Comparison of ENCODE assay signal across 29 mouse cellular contexts in the genomic region with DNA sequence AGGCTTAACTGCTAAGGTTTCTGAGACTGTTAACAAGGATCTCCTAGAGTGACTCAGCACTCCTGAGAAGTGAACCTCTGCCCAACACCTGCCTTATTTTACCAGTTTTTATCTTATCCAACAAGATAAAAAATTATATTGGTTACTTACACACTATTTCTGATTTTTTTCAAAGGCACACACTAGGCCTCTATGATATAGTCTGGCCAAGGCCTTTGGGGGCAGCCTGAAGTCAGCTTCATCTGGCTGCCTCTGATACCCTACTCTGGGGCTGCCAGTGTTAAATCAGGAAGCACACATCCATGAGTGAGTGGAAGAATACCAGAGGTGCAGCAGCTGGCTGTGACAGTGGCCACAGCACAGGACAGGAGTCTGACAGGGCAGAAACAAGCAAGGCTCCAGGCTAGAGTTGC. TPM values are rescaled to one million over a fixed set of nuclear protein-coding genes. Genes with fewer than 3 reads are reported as not detected.
DNase-seq lines count a peak whose midpoint lies in the region; ATAC-seq and TF ChIP-seq lines count a peak whose summit lies in the region.
"Had no signal": no experiment of that assay in that cellular context is flagged by ENCODE, and none has a peak within 500 bp of the region (broad histone marks: within the 10 kb centered on the region; RNA-seq: fewer than 3 reads in every experiment).

No protein-coding gene starts in this region.

- no peak for ATAC-seq in heart, embryonic 12.5 days (ENCODE audit: insufficient number of reproducible peaks, low FRiP score)
- ATAC-seq in heart, postnatal 0 days (ENCODE audit: insufficient read depth, low read depth) = 0 out of 2 replicates have a peak, but pooled peaks have one; percentile 44
- ATAC-seq in intestine, postnatal 0 days = peak; percentile 72
- ATAC-seq: forebrain, embryonic 13.5 days; hindbrain, embryonic 16.5 days; lung, postnatal 0 days; midbrain, embryonic 15.5 days had no signal

- H3K27ac ChIP-seq in heart, embryonic 12.5 days (ENCODE audit: poor library complexity, severe bottlenecking) = peak overlapping the region; percentile 7; the same call in 1 of the 2 replicates
- no peak overlapping the region for H3K27ac ChIP-seq in heart, embryonic 10.5 days
- peak overlapping the region; percentile 28 for H3K27ac ChIP-seq in heart, postnatal 0 days (ENCODE audit: low read depth)
- no peak overlapping the region for H3K27ac ChIP-seq in MEL (ENCODE audit: control insufficient read depth, low read depth, low read length)
- H3K27ac ChIP-seq in intestine, postnatal 0 days (ENCODE audit: low read depth, low read length) = 0 out of 2 replicates have a peak overlapping the region, but pooled peaks have one; percentile 16
- H3K27ac ChIP-seq: embryonic facial prominence, embryonic 10.5 days; embryonic facial prominence, embryonic 15.5 days; forebrain, embryonic 13.5 days; heart, adult 2 months; hindbrain, embryonic 10.5 days; midbrain, embryonic 15.5 days had no signal

- no peaks in the 10 kb centered on the region for H3K79me2 ChIP-seq in MEL (ENCODE audit: control insufficient read depth, insufficient read depth, low read length, poor library complexity)

- H3K4me1 ChIP-seq in heart, embryonic 12.5 days (replicated peaks) = peaks cover 8% of the 10 kb centered on the region; the same call in 1 of the 2 replicates
- H3K4me1 ChIP-seq in heart, embryonic 10.5 days = peaks cover 4% of the 10 kb centered on the region
- H3K4me1 ChIP-seq in heart, postnatal 0 days (ENCODE audit: control insufficient read depth, insufficient read depth) = 0 out of 2 replicates have a peak, but pooled peaks cover 3% of the 10 kb centered on the region
- peaks cover 24 to 32% of the 10 kb centered on the region in 2 experiments for H3K4me1 ChIP-seq in MEL (ENCODE audit: control insufficient read depth in 1 of 2, insufficient read depth in 2 of 2, low read length in 2 of 2)
- H3K4me1 ChIP-seq in intestine, postnatal 0 days (replicated peaks; ENCODE audit: control insufficient read depth, insufficient read depth, low read length) = no peaks in the 10 kb centered on the region
- H3K4me1 ChIP-seq: embryonic facial prominence, embryonic 10.5 days; embryonic facial prominence, embryonic 15.5 days; hindbrain, embryonic 10.5 days; midbrain, embryonic 15.5 days had no signal

- no peaks in the 10 kb centered on the region for H3K9me3 ChIP-seq in heart, embryonic 12.5 days (replicated peaks)
- no peaks in the 10 kb centered on the region for H3K9me3 ChIP-seq in heart, embryonic 10.5 days
- H3K9me3 ChIP-seq in heart, postnatal 0 days (replicated peaks; ENCODE audit: control insufficient read depth, low read length) = no peaks in the 10 kb centered on the region
- H3K9me3 ChIP-seq in MEL (replicated peaks; ENCODE audit: insufficient read depth, low read length) = no peaks in the 10 kb centered on the region
- no peaks in the 10 kb centered on the region for H3K9me3 ChIP-seq in intestine, postnatal 0 days (ENCODE audit: control insufficient read depth)
- H3K9me3 ChIP-seq: embryonic facial prominence, embryonic 10.5 days; embryonic facial prominence, embryonic 15.5 days; forebrain, embryonic 13.5 days; hindbrain, embryonic 10.5 days; midbrain, embryonic 15.5 days had no signal

- H3K36me3 ChIP-seq in heart, embryonic 12.5 days = no peaks in the 10 kb centered on the region
- no peaks in the 10 kb centered on the region for H3K36me3 ChIP-seq in heart, embryonic 10.5 days
- no peaks in the 10 kb centered on the region for H3K36me3 ChIP-seq in heart, postnatal 0 days (replicated peaks; ENCODE audit: control insufficient read depth, insufficient read depth, low read length)
- H3K36me3 ChIP-seq in MEL (ENCODE audit: control insufficient read depth in 1 of 2, insufficient read depth in 2 of 2, low read length in 2 of 2) = peaks cover 0 to 33% of the 10 kb centered on the region in 2 experiments; a peak in 2 of 4 replicates
- H3K36me3 ChIP-seq in intestine, postnatal 0 days (ENCODE audit: control insufficient read depth, insufficient read depth) = no peaks in the 10 kb centered on the region
- H3K36me3 ChIP-seq: embryonic facial prominence, embryonic 10.5 days; embryonic facial prominence, embryonic 15.5 days; hindbrain, embryonic 10.5 days; midbrain, embryonic 15.5 days had no signal

- DNase-seq in heart, embryonic 10.5 days (ENCODE audit: low spot score) = no peak
- no peak for DNase-seq in heart, postnatal 0 days (ENCODE audit: low spot score)
- no peak for DNase-seq in heart, postnatal 25 days (ENCODE audit: low spot score)
- peak; percentile 63 for DNase-seq in MEL (ENCODE audit: low read depth, low spot score)
- DNase-seq in B cell, adult 2 months = no peak
- DNase-seq in cerebellum, adult 9-10 months = no peak
- DNase-seq: adrenal gland, postnatal 25 days; cerebellum, adult 11-12 months; cerebellum, postnatal 14 days; gastrocnemius, postnatal 25 days; heart, adult 2 months; kidney, adult 9 months; kidney, postnatal 10 days; layer of hippocampus, postnatal 36 days; lung, adult 18-20 months; lung, postnatal 4 days; right cerebral cortex, adult 18-20 months; spleen, adult 18-20 months; thymus, adult 18-20 months; thymus, postnatal 36 days had no signal

- no peak for TF ChIP-seq CTCF in heart, postnatal 0 days (IDR thresholded peaks at IDR 0.05; ENCODE audit: low read depth)
- no peak for TF ChIP-seq CTCF in MEL (IDR thresholded peaks at IDR 0.05 in 2 of 3, conservative IDR thresholded peaks at IDR 0.05 in 1 of 3; ENCODE audit: control insufficient read depth in 1 of 3, insufficient read depth in 1 of 3, low read depth in 2 of 3, low read length in 3 of 3, poor library complexity in 1 of 3, severe bottlenecking in 1 of 3)
- no peak for TF ChIP-seq CTCF in intestine, postnatal 0 days (IDR thresholded peaks at IDR 0.05; ENCODE audit: low read depth)

- no peak overlapping the region for H3K9ac ChIP-seq in heart, embryonic 12.5 days
- no peak overlapping the region for H3K9ac ChIP-seq in heart, postnatal 0 days (replicated peaks; ENCODE audit: low read depth, low read length)
- no peak overlapping the region for H3K9ac ChIP-seq in MEL (ENCODE audit: control insufficient read depth, low read depth, low read length, poor library complexity, severe bottlenecking)
- no peak overlapping the region for H3K9ac ChIP-seq in intestine, postnatal 0 days (ENCODE audit: low read depth, low read length)
- H3K9ac ChIP-seq: embryonic facial prominence, embryonic 15.5 days; forebrain, embryonic 13.5 days; midbrain, embryonic 15.5 days had no signal

- no peak overlapping the region for H3K4me3 ChIP-seq in heart, embryonic 12.5 days
- H3K4me3 ChIP-seq in heart, embryonic 10.5 days = no peak overlapping the region
- no peak overlapping the region for H3K4me3 ChIP-seq in heart, postnatal 0 days (ENCODE audit: low read depth, low read length)
- H3K4me3 ChIP-seq in MEL (ENCODE audit: control insufficient read depth in 1 of 2, insufficient read depth in 1 of 2, low read depth in 2 of 2, low read length in 2 of 2) = no peak overlapping the region
- H3K4me3 ChIP-seq in intestine, postnatal 0 days (ENCODE audit: low read depth, low read length) = no peak overlapping the region
- H3K4me3 ChIP-seq: embryonic facial prominence, embryonic 10.5 days; embryonic facial prominence, embryonic 15.5 days; forebrain, embryonic 13.5 days; heart, adult 2 months; hindbrain, embryonic 10.5 days; midbrain, embryonic 15.5 days had no signal

- intact Hi-C loops in heart, postnatal 25 days (cut with DNase I) = no loop called here

- TF ChIP-seq POLR2A in MEL (IDR thresholded peaks at IDR 0.05; ENCODE audit: control insufficient read depth in 1 of 2, insufficient read depth in 1 of 2, low read depth in 1 of 2, low read length in 2 of 2, poor library complexity in 1 of 2) = no peak

- TF ChIP-seq EP300 in heart, postnatal 0 days (IDR thresholded peaks at IDR 0.05; ENCODE audit: low read depth) = no peak
- TF ChIP-seq EP300 in MEL (IDR thresholded peaks at IDR 0.05; ENCODE audit: low read depth in 1 of 2, low read length in 2 of 2) = peak; percentile 59 to 64; a peak in 3 of 4 replicates

- no peak overlapping the region for H3K4me2 ChIP-seq in heart, embryonic 12.5 days
- H3K4me2 ChIP-seq in heart, postnatal 0 days (ENCODE audit: low read depth, low read length) = no peak overlapping the region
- no peak overlapping the region for H3K4me2 ChIP-seq in intestine, postnatal 0 days (replicated peaks; ENCODE audit: low read depth)
- H3K4me2 ChIP-seq: embryonic facial prominence, embryonic 15.5 days; forebrain, embryonic 13.5 days; midbrain, embryonic 15.5 days had no signal

- no peak for TF ChIP-seq RAD21 in MEL (IDR thresholded peaks at IDR 0.05; ENCODE audit: low read depth, low read length)

- no peaks in the 10 kb centered on the region for H3K27me3 ChIP-seq in heart, embryonic 12.5 days (replicated peaks)
- no peaks in the 10 kb centered on the region for H3K27me3 ChIP-seq in heart, embryonic 10.5 days (ENCODE audit: insufficient read depth, poor library complexity, severe bottlenecking)
- no peaks in the 10 kb centered on the region for H3K27me3 ChIP-seq in heart, postnatal 0 days (ENCODE audit: control insufficient read depth, insufficient read depth, low read length)
- H3K27me3 ChIP-seq in MEL (ENCODE audit: control insufficient read depth in 1 of 2, insufficient read depth in 2 of 2, low read length in 2 of 2) = no peaks in the 10 kb centered on the region
- no peaks in the 10 kb centered on the region for H3K27me3 ChIP-seq in intestine, postnatal 0 days (replicated peaks; ENCODE audit: control insufficient read depth, insufficient read depth, low read length)
- H3K27me3 ChIP-seq: embryonic facial prominence, embryonic 15.5 days; forebrain, embryonic 13.5 days; midbrain, embryonic 15.5 days had no signal

TF ChIP-seq in MEL, 35 proteins besides CTCF, POLR2A, EP300 and RAD21 (continues in another document):
- TF ChIP-seq NELFE (IDR thresholded peaks at IDR 0.05; ENCODE audit: low read depth, low read length) (no peak), NRF1 (IDR thresholded peaks at IDR 0.05; ENCODE audit: insufficient read depth, low read depth, low read length, poor library complexity, severe bottlenecking) (no peak), CHD2 (IDR thresholded peaks at IDR 0.05; ENCODE audit: low read length) (no peak), USF2 (IDR thresholded peaks at IDR 0.05; ENCODE audit: borderline replicate concordance in 1 of 2, insufficient read depth in 1 of 2, low read depth in 1 of 2, low read length in 2 of 2) (no peak)

RNA-seq across cellular contexts. Expression of a gene that starts 45.7 kb away (rescaled TPM):
- 3.3 and 5.3 TPM in 2 replicates for polyA plus RNA-seq in heart, embryonic 12.5 days (2016; fragmentation: Nextera tagmentation; extraction: Ambion mirVana)
- polyA plus RNA-seq in heart, embryonic 10.5 days (2016; fragmentation: Nextera tagmentation; extraction: Ambion mirVana) = 2.6 and 2.9 TPM in 2 replicates
- total RNA-seq in heart, postnatal 0 days (2014; rRNA removed; ENCODE audit: low replicate concordance) = 14.3 and 22.6 TPM in 2 replicates
- polyA plus RNA-seq in heart, postnatal 0 days (2015; fragmentation: Nextera tagmentation; extraction: Ambion mirVana) = 5.1 and 5.9 TPM in 2 replicates
- total RNA-seq in heart, postnatal 25 days (2021) = 1 to 10 TPM; 4.8 to 6.0 TPM
- total RNA-seq in MEL (2012; rRNA removed) = 36.7 and 36.8 TPM in 2 replicates
- 10 to 100 TPM in 1 of 2 experiments, not detected in 1; 66.4 TPM for polyA plus RNA-seq in MEL (2012; ENCODE audit: insufficient read depth in 1 of 2, insufficient read length in 2 of 2, low read depth in 1 of 2, low replicate concordance in 2 of 2, missing spikeins in 1 of 2)
- polyA plus RNA-seq in intestine, postnatal 0 days (2015; fragmentation: Nextera tagmentation; extraction: Ambion mirVana) = 13.8 and 15.1 TPM in 2 replicates

Comparison
In these comparisons a context has a peak if more than half of its experiments do, and no peak if none do; other contexts are left out.
1. H3K27ac ChIP-seq: peak in heart, embryonic 12.5 days (single experiment), heart, postnatal 0 days (single experiment) and intestine, postnatal 0 days (single experiment); none in heart, embryonic 10.5 days (single experiment) and MEL (single experiment).